Mouse (Mus musculus) left cerebral cortex, adult 9 months (tissue): ENCODE measurements around the gene Slk.
A peak's percentile ranks its signal among the peaks of the same experiment; 100 is the strongest.
"Not testable (repeated sequence)": the region's sequence is repeated elsewhere in the genome, so short reads cannot be mapped to it uniquely, and the experiment has no call there.

Experiments used
- DNase-seq, 2 experiments: peaks; one replicate each; pipeline ENCODE4 v3.0.0; 2022; ENCODE audit warnings: low spot score in 2 of 2

The Slk gene

DNA sequence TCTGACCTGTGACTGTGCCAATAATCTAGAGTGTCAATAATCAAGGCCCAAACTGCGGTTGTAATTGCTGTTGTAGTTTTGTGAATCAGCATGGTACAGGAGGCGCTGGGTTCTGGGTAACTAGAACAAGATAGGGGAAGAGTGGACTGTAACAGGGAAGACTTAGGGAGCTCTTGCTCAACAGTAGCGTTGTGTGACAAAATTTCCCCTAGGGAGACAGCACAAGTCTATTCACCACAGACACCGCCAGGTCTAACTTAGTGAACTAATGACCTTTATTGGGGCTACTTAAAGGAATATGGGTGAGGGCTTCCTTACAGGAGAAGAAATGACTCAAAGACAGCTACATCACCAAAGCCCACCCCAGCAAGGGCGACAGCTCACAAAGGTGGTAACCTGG lies 9.4 kb upstream of the Slk start:
- DNase-seq, result no peak

DNA sequence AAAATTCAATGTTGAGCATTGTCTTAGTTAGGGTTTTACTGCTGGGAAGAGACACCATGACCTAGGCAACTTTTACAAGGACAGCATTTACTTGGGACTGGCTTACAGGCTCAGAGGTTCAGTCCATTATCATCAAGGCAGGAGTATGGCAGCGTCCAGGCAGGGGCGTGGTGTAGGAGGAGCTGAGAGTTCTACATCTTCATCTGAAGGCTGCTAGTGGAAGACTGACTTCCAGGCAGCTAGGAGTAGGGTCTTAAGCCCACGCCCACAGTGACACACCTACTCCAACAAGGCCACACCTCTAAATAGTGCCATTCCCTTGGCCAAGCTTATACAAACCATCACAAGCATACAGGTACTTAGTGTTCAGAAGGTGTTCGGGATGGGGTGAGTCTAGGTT lies 7.5 kb upstream of the Slk start:
- DNase-seq, result not testable (repeated sequence)

DNA sequence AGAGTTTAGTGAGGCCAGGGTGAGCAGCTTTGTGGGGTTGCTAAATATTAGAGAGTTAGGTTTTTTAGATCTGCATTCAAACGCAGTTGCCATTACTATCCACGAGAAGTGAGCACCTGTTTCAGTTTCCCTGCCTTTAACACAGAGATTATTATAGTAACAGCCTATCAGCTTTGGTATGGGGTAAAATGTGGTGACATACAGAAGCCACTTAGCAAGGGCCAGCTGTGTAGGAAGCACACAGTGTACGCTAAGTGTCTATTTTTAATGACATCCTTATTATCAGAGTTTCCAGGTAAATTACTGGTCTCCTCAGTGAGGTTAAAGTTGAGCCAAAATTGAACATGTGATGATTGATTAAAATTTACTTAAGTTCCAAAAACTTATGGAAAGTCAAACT lies 5.8 kb upstream of the Slk start:
- DNase-seq, result no peak

DNA sequence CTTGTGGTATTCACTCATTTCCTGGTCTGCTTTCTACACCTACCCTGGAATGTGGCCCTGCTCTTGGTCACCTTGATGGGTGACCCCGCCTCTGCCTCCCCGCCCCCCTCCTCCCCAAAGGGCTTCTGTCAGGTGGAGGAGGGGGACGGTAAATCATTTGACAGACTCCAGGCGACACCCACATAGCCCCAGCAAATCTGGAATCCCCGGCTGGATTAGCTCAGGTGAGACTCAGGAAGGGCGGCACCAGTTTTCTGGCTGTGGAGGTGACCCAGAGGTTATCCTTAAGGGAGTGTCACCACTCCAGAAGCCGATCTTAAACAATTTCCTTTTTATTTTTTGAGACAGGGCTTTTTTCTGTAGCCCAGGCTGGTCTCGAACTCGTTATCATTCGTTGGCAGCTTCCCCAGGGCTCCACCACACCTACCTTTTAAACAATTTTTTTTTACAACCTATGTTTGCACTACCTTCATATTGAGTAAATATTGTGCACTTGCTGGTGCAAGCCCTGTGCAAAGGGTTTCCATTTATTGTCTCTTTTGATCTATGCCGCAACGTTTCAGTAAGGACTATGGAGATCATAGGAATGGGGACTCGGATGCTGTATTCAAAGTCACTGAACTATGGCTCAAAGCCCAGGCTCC lies 775 bp upstream of the Slk start:
- DNase-seq, result no peak

DNA sequence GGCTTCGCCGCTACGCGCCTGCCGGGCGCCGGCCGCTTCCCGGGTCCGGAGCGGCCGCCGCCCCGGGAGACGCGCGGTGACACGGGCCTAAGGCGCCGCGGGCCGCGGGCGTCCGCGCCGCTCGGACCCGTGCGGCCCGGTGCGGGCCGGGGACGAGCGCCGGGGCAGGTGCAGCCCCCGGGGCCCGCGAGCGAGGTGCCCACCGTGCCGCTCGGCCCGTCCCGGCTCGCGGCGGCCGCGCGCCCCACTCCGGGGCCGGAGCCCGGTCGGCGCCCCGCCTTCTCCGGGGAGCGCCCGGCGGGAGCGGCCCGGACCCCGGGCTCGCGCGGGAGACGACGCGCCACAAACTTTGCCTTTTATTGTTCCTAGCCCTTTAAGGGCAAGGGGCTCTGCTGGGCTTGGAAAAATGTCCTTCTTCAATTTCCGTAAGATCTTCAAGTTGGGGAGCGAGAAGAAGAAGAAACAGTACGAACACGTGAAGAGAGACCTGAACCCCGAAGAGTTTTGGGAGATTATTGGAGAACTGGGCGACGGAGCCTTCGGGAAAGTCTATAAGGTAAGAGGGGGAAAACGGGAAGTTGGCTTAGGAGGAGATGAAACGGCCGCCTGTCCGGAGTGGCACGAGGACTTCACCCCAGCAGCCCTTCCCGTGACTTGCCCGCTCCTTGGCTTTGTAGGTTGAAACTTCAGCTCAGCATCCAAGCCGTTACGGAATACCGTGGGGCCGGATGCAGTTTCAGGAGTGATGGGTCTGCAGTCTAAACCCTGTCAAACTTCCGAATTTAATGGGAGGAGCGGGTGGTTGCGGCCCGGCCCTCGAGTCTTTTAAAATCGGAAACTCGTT lies 532 bp downstream of the Slk start:
- no peak for DNase-seq

DNA sequence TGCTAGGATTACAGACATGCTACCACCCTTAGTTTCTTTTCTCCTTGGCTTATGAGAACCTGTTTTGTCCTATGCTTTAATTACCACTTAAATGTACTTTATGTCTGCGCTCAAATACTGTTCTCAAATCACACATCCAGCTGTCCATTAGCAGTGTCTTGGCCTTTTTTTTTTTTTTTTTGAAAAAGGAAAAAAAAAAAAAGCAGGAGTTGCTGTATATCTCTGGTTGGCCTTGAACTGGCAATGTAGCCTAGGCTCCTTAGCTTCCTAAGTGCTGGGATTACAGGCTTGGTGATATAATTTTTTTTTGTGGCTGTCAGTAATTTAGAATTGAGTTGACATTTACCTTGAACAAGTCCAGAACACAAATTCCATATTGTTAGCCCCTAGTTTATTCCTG lies 6.3 kb downstream of the Slk start:
- no peak for DNase-seq

DNA sequence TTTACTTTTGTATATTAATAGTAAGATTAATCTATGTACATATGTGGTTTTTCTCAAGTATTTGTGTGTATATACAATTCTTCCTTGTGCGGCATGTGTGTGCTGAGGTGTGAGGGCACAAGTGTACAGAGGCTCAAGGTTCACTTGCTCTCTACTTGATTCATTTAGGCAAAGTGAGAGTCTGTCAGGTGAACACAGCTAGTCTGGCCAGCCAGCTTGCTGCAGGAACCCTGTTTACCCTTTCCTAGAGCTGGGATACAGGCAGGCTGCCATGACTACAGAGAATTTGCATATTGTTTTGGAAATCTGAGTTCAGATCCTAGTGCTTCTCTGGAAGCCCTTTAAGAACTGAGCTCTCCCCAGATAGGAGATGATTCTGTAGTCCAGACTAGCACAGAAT lies 7.5 kb downstream of the Slk start:
- no peak for DNase-seq

DNA sequence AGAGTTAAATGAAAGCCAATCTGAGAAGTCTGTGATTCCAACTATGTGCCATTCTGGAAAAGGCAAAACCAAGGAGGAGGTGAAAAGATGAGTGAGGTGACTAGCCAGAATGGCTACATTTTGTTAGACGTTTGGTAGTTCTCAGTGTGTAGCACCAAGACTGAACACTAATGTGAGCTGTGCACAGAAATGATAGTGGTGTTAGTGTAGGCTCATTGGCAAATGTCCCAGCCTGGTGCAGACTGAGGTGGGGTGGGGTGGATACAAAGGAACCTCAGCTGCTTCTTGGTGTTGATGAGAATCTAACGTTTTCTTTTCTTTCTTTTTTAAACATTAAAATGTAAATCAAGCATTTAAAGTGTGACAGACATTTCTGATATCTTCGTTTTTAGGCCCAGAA lies 29.0 kb downstream of the Slk start:
- no peak for DNase-seq

DNA sequence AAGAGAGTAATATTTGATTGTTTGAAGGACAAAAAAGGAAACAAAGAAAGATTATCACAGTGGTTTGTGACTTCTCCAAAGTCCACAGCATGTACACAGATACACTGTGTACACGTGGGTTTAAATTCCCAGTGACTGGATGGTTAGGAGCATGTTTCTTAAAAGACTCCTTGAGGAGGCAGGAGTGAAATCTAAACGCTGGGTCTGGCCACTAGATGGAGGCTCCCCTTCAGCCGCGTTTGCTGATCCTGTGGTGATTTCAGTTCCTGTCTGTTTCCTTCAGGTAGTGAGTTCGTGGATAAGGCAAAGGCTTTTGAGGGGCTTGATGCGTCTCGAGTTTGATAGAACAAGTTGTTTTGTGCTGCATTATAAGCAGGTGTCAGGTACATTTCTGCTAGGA lies 34.0 kb downstream of the Slk start:
- no peak for DNase-seq

DNA sequence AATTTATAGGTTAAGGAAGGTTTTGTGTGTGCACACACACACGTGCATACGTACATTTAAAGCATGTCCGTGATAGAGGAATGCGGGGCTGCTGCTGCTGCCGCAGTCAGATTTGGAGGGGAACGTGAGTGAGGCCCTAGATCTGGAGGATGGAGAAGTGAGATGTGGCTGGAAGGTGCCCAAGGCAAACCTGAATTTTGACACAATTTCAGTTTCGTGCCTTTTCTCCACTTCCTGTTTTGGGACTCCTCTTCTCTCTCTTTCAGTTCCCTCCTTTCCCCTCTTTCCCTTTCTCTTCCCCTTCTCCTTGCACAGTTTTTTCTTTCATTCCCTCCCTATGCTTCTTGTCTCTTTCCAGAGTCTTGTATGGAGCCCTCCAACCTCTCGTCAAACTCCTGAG lies 42.0 kb downstream of the Slk start:
- DNase-seq, result no peak

DNA sequence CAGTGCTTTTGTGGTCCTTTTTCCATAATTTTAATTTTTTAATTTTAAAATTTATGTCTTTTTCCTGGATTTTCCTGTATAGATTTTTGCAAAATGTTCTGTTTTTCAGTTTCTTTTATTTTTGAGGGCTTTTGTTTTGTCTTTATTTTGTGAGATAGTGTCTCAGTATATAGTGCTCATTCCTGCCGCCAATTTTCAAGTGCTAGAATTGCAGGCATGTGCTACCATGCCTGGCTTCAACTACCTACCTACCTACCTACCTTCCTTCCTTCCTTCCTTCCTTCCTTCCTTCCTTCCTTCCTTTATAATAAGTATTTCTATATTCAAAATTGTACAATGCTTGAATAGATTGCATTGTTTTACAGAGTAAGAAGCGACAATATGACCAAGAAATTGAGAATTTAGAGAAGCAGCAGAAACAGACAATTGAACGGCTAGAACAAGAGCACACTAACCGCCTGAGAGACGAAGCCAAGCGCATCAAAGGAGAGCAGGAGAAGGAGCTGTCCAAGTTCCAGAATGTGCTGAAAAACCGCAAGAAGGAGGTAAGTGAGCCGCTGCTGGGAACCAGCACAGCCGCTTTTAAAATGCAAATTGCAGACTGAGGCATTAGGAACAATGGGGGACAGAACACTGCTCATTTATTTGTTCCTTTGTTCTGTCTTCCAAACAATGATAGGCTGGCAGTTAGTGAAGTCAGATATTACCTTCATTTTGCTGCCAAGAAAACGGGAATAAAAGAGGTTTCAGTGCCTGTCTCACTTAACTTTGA lies 45.6 kb downstream of the Slk start:
- DNase-seq, result no peak

DNA sequence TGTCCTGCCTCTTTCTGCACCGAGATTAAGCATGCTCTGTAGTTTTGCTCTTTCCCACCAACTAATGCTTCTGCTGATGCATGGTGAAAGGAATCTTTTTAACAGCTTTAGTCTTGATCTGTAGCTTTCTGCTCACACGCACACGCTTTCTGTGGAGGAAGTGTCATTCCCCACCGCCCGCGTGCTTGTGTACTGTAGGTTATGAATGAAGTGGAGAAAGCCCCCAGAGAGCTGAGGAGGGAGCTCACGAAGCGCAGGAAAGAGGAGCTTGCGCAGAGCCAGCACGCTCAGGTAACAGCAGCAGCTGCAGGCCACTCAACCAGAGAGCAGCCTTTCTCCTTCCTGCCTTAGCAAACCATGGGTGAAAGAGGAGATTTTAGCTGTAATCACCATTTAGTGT lies 48.0 kb downstream of the Slk start:
- peak in 1 of 2 experiments; percentile 41 for DNase-seq

DNA sequence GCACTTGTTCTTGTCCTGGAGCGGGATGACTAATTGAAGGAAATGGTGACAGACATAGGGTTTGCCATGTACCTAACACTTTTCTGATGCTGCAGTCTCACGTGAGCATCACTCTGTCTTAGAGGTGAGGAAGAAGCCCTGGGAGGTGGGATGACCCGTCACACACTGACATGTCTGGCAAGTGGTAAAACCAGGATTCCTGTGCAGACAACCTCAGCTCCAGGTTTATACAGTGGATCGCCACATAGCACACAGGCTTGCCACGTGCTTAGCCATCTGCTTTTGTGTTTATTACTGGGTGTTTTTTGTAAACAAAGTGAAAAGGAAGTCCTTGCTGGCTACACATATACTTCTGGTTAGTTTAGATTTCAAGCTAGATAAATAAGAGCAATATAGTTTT lies 49.6 kb downstream of the Slk start:
- DNase-seq, result no peak

DNA sequence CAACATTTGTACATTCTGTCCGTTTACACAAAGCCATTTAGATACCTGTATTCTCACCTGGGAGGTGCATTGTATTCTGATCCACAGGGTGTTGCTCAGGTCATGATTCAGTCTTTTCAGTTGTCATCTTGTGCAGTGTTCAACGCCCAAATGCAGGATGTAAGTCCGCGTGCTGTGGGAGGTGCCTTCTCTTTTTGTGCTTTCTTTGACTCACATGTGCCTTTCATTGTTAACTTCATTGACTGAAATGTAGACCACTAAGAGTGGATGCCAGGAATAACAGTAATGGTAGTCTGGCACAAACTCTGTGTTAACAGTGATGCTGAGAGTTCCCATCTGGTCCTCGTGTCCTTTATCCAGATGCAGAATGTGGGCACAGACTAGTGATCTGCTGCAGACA lies 50.9 kb downstream of the Slk start:
- DNase-seq, result no peak

DNA sequence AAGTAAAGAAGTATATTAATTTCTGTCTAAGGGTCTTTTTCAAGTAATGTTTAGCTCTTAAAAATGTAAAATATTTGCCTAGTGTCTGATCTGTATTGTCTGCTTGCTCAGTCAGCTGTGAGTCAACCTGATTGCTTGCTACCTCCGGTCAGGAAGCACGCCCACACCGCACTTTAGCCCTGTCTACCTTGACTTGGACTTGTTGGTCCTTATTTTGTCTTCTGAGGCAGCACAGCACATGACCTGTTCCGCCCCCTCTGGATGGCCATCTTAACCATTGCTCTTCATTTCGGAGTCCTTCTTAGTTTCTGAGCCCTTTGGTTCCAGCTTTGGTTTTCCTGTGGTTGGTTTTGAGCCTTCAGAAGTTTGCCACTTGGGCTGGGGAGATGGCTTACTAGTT lies 52.3 kb downstream of the Slk start:
- no peak for DNase-seq

DNA sequence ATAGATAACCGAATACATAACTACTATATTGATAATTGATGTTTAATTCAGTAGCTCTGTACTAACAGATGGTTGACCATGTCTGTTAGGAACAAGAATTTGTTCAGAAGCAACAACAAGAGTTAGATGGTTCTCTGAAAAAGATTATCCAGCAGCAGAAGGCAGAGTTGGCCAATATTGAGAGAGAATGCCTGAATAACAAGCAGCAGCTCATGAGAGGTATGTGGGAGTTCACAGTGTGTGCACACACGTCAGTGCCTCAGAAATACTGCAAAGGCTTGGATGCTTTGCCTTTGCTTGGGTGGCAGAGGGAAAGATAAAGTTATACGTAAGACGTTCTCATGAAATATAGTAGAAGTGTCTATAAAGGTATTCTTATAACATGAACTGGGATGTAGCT lies 55.9 kb downstream of the Slk start:
- no peak for DNase-seq

DNA sequence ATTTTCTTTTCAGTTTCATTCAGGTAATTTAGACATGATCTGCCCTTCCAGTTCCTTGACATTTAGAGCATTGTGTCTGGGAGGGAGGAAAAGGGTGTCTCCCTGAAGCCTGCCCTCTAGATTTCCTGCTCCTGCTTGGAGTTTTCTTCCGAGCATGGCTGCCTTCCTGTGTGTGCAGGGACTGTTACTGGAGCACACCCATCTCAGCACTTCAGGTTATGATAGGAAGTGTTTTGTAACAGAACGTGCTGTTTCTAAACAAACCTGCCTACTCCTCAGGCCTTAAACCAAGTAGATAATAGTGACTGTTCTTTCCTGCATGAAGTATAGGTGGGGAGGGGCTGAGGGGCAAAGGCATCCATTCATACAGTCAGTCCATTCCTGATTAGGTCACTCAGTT lies 64.4 kb downstream of the Slk start:
- no peak for DNase-seq

DNA sequence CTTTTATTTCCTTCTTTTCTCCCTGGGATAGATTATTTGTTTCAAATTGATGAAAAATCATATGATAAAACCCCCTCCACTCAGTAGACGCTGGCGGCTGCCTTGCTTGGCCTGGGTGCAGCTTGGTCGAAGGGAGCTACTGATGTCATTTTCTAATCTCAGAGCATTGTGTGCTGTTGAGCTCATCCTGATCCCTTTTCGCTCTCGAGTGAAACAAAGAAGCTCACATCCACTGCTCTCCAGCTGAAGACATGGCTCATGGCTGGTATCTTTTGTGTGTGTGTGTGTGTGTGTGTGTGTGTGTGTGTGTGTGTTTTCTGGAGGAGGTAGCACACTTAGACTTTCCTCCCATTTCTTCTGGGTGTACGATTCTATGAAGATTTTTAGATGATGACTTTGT lies 66.1 kb downstream of the Slk start:
- no peak for DNase-seq

DNA sequence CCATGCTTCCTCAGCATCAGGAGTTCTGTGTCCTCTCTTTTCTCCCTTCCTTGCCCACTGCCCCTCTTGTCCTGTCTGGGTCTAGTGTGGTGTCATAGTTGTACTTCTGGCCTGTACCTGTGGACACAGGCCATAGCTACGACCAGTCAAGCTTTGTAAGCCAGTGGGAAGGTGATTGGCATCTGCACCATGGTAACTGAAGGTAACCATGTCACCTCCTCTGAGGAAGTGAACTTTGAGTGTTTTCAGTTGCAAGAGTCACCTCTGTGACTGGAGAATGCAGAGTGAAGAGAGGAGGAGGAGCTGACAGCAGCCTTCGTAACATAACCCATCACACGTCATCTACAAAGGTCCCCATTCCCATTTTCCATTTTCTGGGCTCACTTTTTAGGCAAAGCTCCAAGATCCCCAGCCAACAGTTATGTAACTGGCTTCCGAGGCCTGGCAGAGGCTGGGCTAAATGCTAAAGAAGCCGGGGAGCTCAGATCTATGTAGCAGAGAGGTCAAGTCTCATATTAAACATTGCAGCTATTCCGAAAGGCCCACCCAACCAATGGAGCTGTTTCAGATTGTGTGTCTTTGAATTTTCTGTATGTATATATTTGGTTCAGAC lies 67.1 kb downstream of the Slk start:
- DNase-seq, result no peak

DNA sequence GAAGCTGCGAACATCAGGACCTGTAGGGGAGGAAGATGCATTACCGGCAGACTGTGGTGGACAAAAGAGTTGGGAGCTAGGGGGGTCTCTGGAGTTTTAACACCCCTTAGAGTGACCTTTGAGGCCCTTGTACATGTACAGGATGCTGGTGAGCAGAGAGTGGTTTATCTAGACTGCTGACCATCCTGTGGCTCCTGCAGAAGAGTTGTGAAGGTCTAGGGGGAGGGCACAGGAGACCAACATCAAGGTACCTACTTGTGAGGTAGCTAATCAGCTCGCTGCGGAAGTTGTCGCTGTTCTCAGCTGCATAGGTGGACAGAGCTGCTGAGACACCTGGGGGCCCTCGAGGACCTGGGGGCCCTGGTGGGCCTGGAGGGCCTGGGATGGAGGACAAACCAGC lies 69.6 kb downstream of the Slk start:
- no peak for DNase-seq

DNA sequence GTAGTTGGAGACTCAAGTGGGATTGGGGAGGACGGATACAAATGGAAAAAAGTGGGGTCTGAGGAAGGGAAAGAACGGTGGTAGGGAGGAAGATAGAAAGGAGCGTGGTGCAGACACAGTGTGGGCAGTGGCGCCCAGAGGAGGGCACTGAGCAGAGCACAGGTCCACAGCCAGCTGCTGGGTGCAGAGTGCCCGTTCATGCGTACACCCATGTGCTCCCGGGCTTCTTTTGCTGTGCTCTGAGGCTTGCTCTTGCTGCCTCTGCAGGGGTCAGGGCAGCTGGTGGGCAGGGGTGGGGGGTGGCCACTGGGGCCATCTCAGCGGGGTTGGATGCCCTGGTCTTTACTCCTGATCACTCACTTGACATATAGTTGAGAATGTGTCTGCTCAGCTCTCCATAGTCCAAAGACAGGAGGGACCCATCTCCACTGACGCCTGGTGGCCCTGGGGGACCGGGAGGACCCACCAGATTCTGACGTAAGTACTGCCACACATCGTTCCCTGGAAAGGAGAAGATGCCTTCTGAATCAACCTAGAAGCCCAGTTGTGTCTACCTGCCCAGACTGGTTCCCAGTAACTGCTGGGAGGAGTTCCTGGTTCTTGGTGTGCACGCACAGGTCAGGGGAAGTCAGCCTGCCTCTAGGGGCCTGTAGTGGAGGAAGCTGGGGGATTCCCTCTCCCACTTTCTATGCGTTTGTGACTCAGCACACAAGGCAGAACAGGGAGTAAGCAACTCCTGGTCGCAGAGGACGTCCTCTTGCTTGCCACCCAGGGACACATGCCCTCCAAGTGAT lies 71.1 kb downstream of the Slk start:
- no peak for DNase-seq

DNA sequence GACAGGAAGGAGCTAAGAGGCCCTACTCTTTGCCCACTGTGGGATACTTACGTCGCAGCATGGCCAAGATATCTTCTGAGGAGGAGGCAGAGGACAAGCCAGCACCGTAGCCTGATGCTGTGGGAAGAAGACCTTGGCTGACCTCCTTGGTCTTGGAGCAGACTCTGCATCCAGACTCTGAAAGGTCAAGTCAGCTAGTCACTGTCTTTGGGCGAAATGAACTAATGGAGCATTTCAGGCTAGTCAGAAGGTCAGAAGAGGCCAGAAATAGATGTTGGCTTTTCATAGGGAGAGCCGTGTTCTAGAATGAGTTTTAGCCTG lies 71.6 kb downstream of the Slk start:
- no peak for DNase-seq
